Comparison of ENCODE assay signal across 12 mouse cellular contexts in genomic region chr4:10031764-10032163, GRCm38 (mm10).
"Had no signal": no experiment of that assay in that cellular context is flagged by ENCODE, and none has a peak within 500 bp of the region (broad histone marks: within the 10 kb centered on the region; RNA-seq: fewer than 3 reads in every experiment).

No protein-coding gene starts in this region.

- DNase-seq: kidney, adult 11 months; kidney, adult 9 months; kidney, postnatal 4 days; lung, adult 18-20 months; thymus, adult 2 months; thymus, postnatal 25 days had no signal

- H3K4me1 ChIP-seq: limb, embryonic 13.5 days; neural tube, embryonic 12.5 days; stomach, embryonic 15.5 days had no signal

- H3K27ac ChIP-seq: kidney, postnatal 0 days; left cerebral cortex, adult 2 months; limb, embryonic 13.5 days; liver, embryonic 14.5 days; neural tube, embryonic 12.5 days; stomach, embryonic 15.5 days had no signal

- H3K4me3 ChIP-seq: left cerebral cortex, adult 2 months; limb, embryonic 13.5 days; neural tube, embryonic 12.5 days; stomach, embryonic 15.5 days had no signal

- H3K36me3 ChIP-seq: limb, embryonic 13.5 days; neural tube, embryonic 12.5 days; stomach, embryonic 15.5 days had no signal

- H3K9ac ChIP-seq: limb, embryonic 13.5 days; liver, embryonic 14.5 days; neural tube, embryonic 12.5 days; stomach, embryonic 15.5 days had no signal

- H3K4me2 ChIP-seq: limb, embryonic 13.5 days; neural tube, embryonic 12.5 days; stomach, embryonic 15.5 days had no signal

- H3K27me3 ChIP-seq: neural tube, embryonic 12.5 days; stomach, embryonic 15.5 days had no signal

- H3K9me3 ChIP-seq: limb, embryonic 13.5 days; neural tube, embryonic 12.5 days; stomach, embryonic 15.5 days had no signal
